Mouse (Mus musculus) lung, postnatal 25 days (tissue): ENCODE measurements at regions not wholly inside any gene's neighbourhood (a gene's known extent, or its start where the extent isn't known, plus 50 kb on each side); places are given as distances from the start of the nearest gene placed in this dataset.

Experiments used
- DNase-seq: peaks from one replicate; pipeline ENCODE4 v3.0.0; 2022; ENCODE audit warnings: low spot score

GRCm38 (mm10) chr3:35102715-35103591 is 452.7 kb downstream of the Sox2 start:
- DNase-seq, result peak; percentile 57

- DNase-seq, result no peak
Measured at GRCm38 (mm10) chr3:35104884-35105283, 454.7 kb downstream of the Sox2 start.

DNA sequence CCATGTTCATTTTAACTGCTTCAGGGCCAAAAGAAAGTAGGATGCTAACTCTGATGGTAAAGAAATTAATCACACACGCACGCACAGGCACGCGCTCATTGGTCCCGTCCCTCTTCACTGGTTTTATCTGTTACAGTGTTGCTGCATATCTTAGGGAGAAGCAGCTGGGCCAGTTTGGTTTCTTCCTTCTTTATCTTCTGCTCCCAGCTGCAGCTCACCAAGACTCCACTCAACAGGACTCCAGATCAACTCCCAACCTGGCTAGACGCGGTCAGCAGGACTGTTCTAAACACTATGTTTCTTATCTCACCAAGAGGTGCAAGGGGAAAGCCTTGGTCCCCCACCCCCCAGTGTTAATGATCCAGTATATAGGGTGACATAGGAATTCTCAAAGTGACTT is 455.9 kb downstream of the Sox2 start:
- no peak for DNase-seq

GRCm38 (mm10) chr3:35133477-35133876 is 483.3 kb downstream of the Sox2 start:
- DNase-seq, result no peak

GRCm38 (mm10) chr3:35141500-35142220 is 491.5 kb downstream of the Sox2 start:
- no peak for DNase-seq

- DNase-seq, result no peak
Measured at GRCm38 (mm10) chr3:35142683-35143082, 492.5 kb downstream of the Sox2 start.

GRCm38 (mm10) chr3:35145569-35145968 is 495.4 kb downstream of the Sox2 start:
- DNase-seq, result peak; percentile 48

DNA sequence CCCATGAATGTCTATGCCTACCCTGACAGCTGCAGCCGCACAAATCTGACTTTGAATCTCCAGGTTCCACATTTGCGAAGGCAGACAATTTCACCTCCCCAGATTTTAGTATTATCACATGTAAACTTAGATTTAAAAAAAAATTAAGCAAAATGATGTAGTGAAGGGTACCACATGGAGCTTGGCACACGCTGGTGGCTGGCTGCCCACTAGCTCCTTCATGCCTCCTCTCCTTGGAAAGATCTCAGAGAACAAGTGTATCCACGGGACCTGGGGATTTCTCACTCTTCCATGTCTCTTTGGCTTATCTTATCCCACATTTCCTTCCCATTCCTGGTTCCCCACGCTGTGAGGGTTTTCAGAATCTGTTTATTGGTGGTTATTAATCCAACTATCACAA is 496.5 kb downstream of the Sox2 start:
- no peak for DNase-seq

- DNase-seq, result peak; percentile 43
Measured at GRCm38 (mm10) chr3:35149251-35149691, 499.1 kb downstream of the Sox2 start.

- no peak for DNase-seq
Measured at GRCm38 (mm10) chr3:35152191-35152590, 502.0 kb downstream of the Sox2 start.

DNA sequence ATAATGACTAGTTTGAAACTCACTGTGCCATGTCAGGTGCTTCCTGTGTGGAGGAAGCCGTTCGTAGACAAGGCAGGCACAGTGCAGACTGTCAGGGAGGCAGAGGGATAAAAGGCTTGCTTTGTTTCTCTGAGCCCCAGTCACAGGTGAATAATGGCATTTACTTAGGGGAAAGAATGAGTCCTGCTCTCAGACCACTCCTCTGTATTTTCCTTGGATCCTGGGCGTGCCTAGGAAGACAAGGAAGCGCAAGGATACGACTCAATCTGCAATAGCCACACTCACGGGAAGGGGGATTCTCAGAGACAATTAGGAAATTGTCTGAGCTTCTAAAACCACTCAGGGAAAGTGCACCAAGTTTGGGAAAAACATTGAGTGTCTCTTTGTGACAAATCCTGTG is 504.1 kb downstream of the Sox2 start:
- no peak for DNase-seq

DNA sequence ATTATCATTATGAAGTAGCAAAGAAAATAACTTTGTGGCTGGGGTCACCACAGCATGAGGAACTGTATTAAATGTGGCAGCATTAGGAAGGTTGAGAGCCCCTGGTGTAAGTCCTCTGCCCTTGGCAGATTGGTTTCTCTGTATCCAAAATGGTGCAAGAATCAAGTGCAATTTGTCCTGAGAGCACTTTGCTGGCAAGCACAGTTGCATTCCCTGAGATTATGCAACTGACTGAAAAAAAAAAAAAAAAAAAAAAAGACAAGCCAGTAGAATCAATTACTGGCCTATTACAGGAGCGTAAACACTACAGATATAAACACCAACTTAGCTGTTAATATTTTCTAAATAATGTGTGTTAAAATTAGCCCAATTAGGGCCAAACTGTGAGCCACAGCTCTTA is 518.5 kb downstream of the Sox2 start:
- peak; percentile 36 for DNase-seq

- DNase-seq, result no peak
Measured at GRCm38 (mm10) chr3:35178759-35179440, 528.7 kb downstream of the Sox2 start.

- DNase-seq, result no peak
Measured at GRCm38 (mm10) chr3:35208526-35208925, 545.4 kb upstream of the Atp11b start.

DNA sequence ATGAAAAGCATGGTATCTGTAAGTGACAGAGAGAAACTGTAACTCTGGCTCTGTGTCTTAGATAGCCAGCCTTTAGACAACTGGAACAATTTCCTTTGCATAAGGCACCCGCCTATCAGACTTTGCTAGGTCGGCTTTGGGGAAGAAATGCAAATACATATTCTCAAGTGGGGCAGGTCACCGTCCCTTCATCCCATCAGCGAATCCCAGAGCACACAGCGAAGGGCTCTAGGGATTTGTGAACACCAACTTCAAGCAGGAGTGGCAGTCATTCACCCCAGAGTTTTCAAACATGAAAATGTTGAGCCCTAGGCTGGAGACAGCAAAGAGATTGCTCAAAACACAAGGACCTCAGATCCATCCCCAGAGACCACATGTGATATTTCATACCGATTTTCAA is 534.5 kb upstream of the Atp11b start:
- no peak for DNase-seq

DNA sequence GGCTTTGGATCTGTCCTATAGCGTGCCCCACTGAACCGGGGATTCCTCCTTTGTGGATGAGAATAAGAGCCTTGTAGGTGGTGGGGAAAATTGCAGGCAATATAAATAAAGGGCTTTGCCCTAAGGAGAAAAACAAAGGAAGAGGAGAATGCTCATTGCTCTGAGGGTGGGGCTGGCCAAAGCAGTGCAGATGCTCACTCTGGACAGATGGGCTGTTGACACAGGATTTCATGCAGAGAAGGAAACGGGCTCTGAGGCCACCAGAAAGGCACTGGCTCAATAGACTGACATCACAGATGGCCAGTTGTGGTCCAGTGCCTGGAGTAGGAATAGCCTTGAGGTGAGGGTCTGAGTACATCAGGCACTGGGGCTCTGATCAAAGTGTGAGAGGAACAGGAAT is 532.7 kb upstream of the Atp11b start:
- DNase-seq, result no peak

GRCm38 (mm10) chr3:35222251-35222650 is 531.7 kb upstream of the Atp11b start:
- no peak for DNase-seq

- DNase-seq, result no peak
Measured at GRCm38 (mm10) chr3:35225051-35225701, 528.7 kb upstream of the Atp11b start.

DNA sequence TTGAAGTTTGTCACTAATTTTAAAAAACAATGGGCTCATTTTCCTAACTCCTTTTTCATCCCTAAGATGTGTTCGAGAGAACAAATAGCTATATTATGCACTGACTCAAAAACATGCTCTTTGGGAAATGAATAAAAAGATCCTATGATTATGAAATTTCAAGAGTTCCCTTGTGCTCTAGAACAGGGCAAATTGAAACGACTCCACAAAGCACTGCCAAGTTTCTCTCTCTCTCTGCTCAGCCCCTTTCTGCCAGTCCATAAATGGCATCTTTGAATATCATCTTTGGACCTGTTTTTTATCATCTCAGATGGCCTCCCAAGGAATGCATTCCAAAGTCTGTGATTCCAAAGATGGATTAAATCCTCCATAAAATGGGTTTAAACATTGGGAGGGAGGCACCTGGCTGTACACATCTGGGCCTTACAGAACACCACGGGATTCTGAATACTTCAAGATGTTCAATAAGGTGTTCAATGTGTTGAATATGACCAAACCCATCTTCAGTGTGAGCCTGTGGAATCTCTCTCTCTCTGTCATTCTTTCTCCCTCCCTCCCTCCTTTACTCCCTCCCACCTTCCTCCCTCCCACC is 528.0 kb upstream of the Atp11b start:
- no peak for DNase-seq

- peak; percentile 6 for DNase-seq
Measured at GRCm38 (mm10) chr3:35231158-35231928, 522.6 kb upstream of the Atp11b start.

DNA sequence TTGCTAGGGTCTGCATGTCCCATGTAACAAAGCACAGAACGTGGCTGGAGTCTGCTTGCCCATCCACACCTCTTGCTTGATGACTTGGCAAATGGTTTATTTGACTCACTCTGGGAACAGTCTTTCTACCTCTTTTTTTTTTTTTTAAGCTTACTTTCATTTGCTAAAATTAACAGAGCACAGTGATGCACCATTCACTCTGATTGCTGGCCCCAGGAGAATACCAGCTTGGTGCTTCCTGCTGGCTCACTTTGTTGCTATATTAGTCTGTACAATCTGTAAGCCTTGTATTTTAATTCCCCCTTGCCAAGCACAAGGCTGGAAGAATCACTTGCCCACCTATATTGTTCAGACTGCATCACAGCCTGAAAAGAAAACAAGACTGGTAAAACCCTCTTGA is 521.4 kb upstream of the Atp11b start:
- DNase-seq, result no peak
